Mouse (Mus musculus) liver, embryonic 11.5 days (tissue): ENCODE measurements at regions not wholly inside any gene's neighbourhood (a gene's known extent, or its start where the extent isn't known, plus 50 kb on each side); places are given as distances from the start of the nearest gene placed in this dataset.

Experiments used
- ATAC-seq: fragments of 200-750 bp; cut with Nextera tagmentation; replicated peaks from 2 replicates; pipeline ENCODE4 v1.8.0; 2017; ENCODE audit warnings: moderate number of reproducible peaks, mild to moderate bottlenecking, moderate TSS enrichment, moderate library complexity; ENCODE audit not compliant: low FRiP score
- DNase-seq: peaks from one replicate; pipeline ENCODE4 v3.0.0-alpha.2; 2017; ENCODE audit warnings: low spot score
- H3K27ac ChIP-seq: fragments of 300-500 bp; sonication (generic); 2 replicates; pipeline ENCODE4 v1.5.1; 2014; ENCODE audit warnings: mild to moderate bottlenecking, low read depth, low read length, control low read depth
- H3K27me3 ChIP-seq: fragments of 300-500 bp; sonication (generic); replicated peaks from 2 replicates; pipeline ENCODE4 v1.6.1; 2014; ENCODE audit warnings: low read length, mixed read lengths; ENCODE audit not compliant: control insufficient read depth, insufficient read depth
- H3K36me3 ChIP-seq: fragments of 300-500 bp; sonication (generic); 2 replicates; pipeline ENCODE4 v1.6.1; 2014; ENCODE audit warnings: mild to moderate bottlenecking, low read length, moderate library complexity, mixed read lengths; ENCODE audit not compliant: control insufficient read depth, insufficient read depth
- H3K4me1 ChIP-seq: fragments of 300-500 bp; sonication (generic); replicated peaks from 2 replicates; pipeline ENCODE4 v1.6.1; 2014; ENCODE audit warnings: low read length, mixed read lengths; ENCODE audit not compliant: control insufficient read depth, insufficient read depth
- H3K4me2 ChIP-seq: fragments of 300-500 bp; sonication (generic); 2 replicates; pipeline ENCODE4 v1.6.1; 2014; ENCODE audit warnings: mild to moderate bottlenecking, control low read depth, moderate library complexity
- H3K4me3 ChIP-seq: fragments of 300-500 bp; sonication (generic); 2 replicates; pipeline ENCODE4 v1.5.1; 2014; ENCODE audit warnings: low read depth, low read length, control low read depth
- H3K9ac ChIP-seq: fragments of 300-500 bp; sonication (generic); 2 replicates; pipeline ENCODE4 v1.6.1; 2014; ENCODE audit warnings: low read depth, low read length, control low read depth
- H3K9me3 ChIP-seq: fragments of 300-500 bp; sonication (generic); 2 replicates; pipeline ENCODE4 v1.6.1; 2016; ENCODE audit warnings: low read length, inconsistent platforms, mixed read lengths; ENCODE audit not compliant: control insufficient read depth
- WGBS: fragments of 180-500 bp; shearing (Covaris S2); extraction: QIAGEN DNeasy Blood & Tissue Kit; methylation state at CpG from one replicate; pipeline ENCODE4 v1.1.7; 2014; 5-methylcytosine and 5-hydroxymethylcytosine counted together

- DNase-seq, result no peak
- Histone ChIP-seq H3K4me2 (no peak overlapping the region), H3K9me3 (no peaks in the 10 kb centered on the region), H3K27ac (no peak overlapping the region), H3K4me3 (no peak overlapping the region), H3K27me3 (no peaks in the 10 kb centered on the region), H3K9ac (no peak overlapping the region), H3K4me1 (no peaks in the 10 kb centered on the region), H3K36me3 (no peaks in the 10 kb centered on the region)
- ATAC-seq, result no peak
- WGBS, result 73% methylated on average over 6 of the region's 6 CpGs
Measured at GRCm38 (mm10) chr14:104264919-104265764, 202.7 kb downstream of the Pou4f1 start.

- no peak overlapping the region for H3K9ac ChIP-seq
- ATAC-seq (no peak), DNase-seq (no peak)
- no peaks in the 10 kb centered on the region for H3K36me3 ChIP-seq
- 79% methylated on average over 5 of the region's 5 CpGs for WGBS
- H3K4me3 ChIP-seq, result no peak overlapping the region
- H3K9me3 ChIP-seq, result no peaks in the 10 kb centered on the region
- H3K4me2 ChIP-seq, result no peak overlapping the region
- H3K27me3 ChIP-seq, result no peaks in the 10 kb centered on the region
- H3K27ac ChIP-seq, result no peak overlapping the region
- no peaks in the 10 kb centered on the region for H3K4me1 ChIP-seq
Measured at GRCm38 (mm10) chr14:104216965-104217364, 250.8 kb downstream of the Pou4f1 start.

DNA sequence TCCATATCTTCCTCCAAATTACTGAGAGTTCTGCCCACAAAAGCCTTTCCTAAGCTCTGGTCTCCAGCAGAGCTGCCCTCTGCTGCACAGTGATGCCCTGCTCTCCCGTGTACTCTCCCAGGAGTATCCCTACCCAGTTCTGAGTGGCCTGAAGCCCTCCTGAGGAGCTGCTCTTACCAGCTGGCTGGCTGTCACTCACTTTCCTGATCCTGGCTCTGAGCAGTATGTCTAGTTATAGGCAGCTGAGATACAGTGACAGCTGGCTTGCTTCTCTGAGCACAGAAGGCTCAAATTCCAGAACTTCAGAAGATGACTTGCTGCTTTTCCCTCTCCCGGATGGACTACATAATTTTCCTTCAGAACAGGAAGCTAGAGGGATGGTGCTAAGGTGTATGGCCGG, 257.1 kb downstream of the Pou4f1 start:
- ATAC-seq, result no peak
- no peaks in the 10 kb centered on the region for H3K27me3 ChIP-seq
- no peaks in the 10 kb centered on the region for H3K4me1 ChIP-seq
- no peak overlapping the region for H3K27ac ChIP-seq
- no peak overlapping the region for H3K4me3 ChIP-seq
- 56% methylated on average over 3 of the region's 3 CpGs for WGBS
- H3K4me2 ChIP-seq, result no peak overlapping the region
- no peak for DNase-seq
- H3K36me3 ChIP-seq, result no peaks in the 10 kb centered on the region
- no peak overlapping the region for H3K9ac ChIP-seq
- H3K9me3 ChIP-seq, result no peaks in the 10 kb centered on the region

GRCm38 (mm10) chr14:104208855-104209254, 258.9 kb downstream of the Pou4f1 start:
- H3K27me3 ChIP-seq, result no peaks in the 10 kb centered on the region
- H3K4me3 ChIP-seq, result no peak overlapping the region
- DNase-seq (no peak), ATAC-seq (no peak)
- no peak overlapping the region for H3K4me2 ChIP-seq
- WGBS, result 69% methylated on average over 4 of the region's 4 CpGs
- H3K9ac ChIP-seq, result no peak overlapping the region
- H3K4me1 ChIP-seq, result no peaks in the 10 kb centered on the region
- no peaks in the 10 kb centered on the region for H3K36me3 ChIP-seq
- no peaks in the 10 kb centered on the region for H3K9me3 ChIP-seq
- H3K27ac ChIP-seq, result no peak overlapping the region

GRCm38 (mm10) chr14:104208040-104208816, 259.6 kb downstream of the Pou4f1 start:
- Histone ChIP-seq H3K36me3 (no peaks in the 10 kb centered on the region), H3K27ac (no peak overlapping the region), H3K9me3 (no peaks in the 10 kb centered on the region), H3K4me2 (no peak overlapping the region), H3K9ac (no peak overlapping the region), H3K4me3 (no peak overlapping the region), H3K27me3 (no peaks in the 10 kb centered on the region), H3K4me1 (no peaks in the 10 kb centered on the region)
- no peak for DNase-seq
- WGBS, result 80% methylated on average over 7 of the region's 7 CpGs
- ATAC-seq, result no peak

- no peaks in the 10 kb centered on the region for H3K27me3 ChIP-seq
- ATAC-seq, result no peak
- H3K36me3 ChIP-seq, result no peaks in the 10 kb centered on the region
- no peak overlapping the region for H3K4me2 ChIP-seq
- H3K9ac ChIP-seq, result no peak overlapping the region
- H3K4me1 ChIP-seq, result no peaks in the 10 kb centered on the region
- no peaks in the 10 kb centered on the region for H3K9me3 ChIP-seq
- H3K4me3 ChIP-seq, result no peak overlapping the region
- no peak overlapping the region for H3K27ac ChIP-seq
- no peak for DNase-seq
- WGBS, result 51% methylated on average over 2 of the region's 2 CpGs
Measured at GRCm38 (mm10) chr14:104206602-104207001, 261.2 kb downstream of the Pou4f1 start.

DNA sequence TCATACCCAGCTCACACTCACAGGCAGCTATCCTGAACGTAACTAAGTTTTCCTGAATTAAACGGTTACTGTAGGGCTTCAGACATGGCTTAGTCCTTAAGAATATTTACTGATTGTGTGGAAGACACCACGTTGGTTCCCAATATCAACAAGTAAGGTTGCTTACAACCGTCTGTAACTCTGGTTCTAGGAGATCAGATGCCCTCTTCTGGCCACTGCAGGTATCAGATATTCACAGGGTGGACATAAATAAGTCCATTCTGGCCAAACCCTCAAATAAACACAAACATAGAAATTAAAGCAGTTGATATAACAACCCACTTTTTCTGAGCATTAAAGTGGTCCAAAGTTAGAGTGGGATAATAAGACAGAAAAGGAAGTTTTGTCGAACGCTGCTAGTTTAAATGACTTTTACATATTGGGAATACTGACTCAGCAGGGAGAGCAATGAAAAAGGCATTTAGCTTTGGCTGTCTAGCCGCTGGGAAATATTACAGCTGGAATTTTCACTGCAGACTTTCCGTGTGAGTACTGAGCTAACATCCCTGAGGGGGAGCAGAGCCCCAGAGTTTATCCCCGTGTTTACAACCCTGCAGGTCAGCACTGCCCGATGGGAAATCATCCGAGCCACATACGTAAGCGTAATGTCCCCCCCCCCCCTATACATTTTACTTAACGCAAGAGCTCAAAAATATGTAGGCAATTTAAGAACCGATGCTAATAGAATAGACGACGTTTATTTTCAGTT, 264.4 kb downstream of the Pou4f1 start:
- H3K27me3 ChIP-seq, result no peaks in the 10 kb centered on the region
- ATAC-seq (no peak), DNase-seq (no peak)
- no peak overlapping the region for H3K4me3 ChIP-seq
- H3K4me2 ChIP-seq, result no peak overlapping the region
- H3K4me1 ChIP-seq, result no peaks in the 10 kb centered on the region
- 75% methylated on average over 17 of the region's 17 CpGs for WGBS
- H3K9me3 ChIP-seq, result no peaks in the 10 kb centered on the region
- H3K9ac ChIP-seq, result no peak overlapping the region
- H3K36me3 ChIP-seq, result no peaks in the 10 kb centered on the region
- no peak overlapping the region for H3K27ac ChIP-seq

GRCm38 (mm10) chr14:104193198-104193597, 274.6 kb downstream of the Pou4f1 start:
- Histone ChIP-seq H3K27me3 (no peaks in the 10 kb centered on the region), H3K9ac (no peak overlapping the region), H3K4me3 (no peak overlapping the region), H3K36me3 (no peaks in the 10 kb centered on the region), H3K4me1 (no peaks in the 10 kb centered on the region), H3K27ac (no peak overlapping the region), H3K9me3 (no peaks in the 10 kb centered on the region), H3K4me2 (no peak overlapping the region)
- DNase-seq (no peak), ATAC-seq (no peak)
- 78% methylated on average over 11 of the region's 11 CpGs for WGBS
